Mouse (Mus musculus) hindbrain, embryonic 11.5 days (tissue): ENCODE measurements around the gene Phactr2. TPM values are rescaled to one million over a fixed set of nuclear protein-coding genes. Genes with fewer than 3 reads are reported as not detected.
"Not testable (repeated sequence)": the region's sequence is repeated elsewhere in the genome, so short reads cannot be mapped to it uniquely, and the experiment has no call there.

Experiments
- ATAC-seq: fragments of 200-750 bp; cut with Nextera tagmentation; 2 replicates; pipeline ENCODE4 v1.8.0; 2017; ENCODE audit warnings: mild to moderate bottlenecking, moderate TSS enrichment, moderate library complexity; ENCODE audit not compliant: low FRiP score
- DNase-seq: peaks from one replicate; pipeline ENCODE4 v3.0.0-alpha.2; 2015; ENCODE audit warnings: low spot score
- H3K27ac ChIP-seq: fragments of 300-500 bp; sonication (generic); 2 replicates; pipeline ENCODE4 v1.5.1; 2014; ENCODE audit warnings: mild to moderate bottlenecking, low read depth, low read length
- H3K27me3 ChIP-seq: fragments of 300-500 bp; sonication (generic); 2 replicates; pipeline ENCODE4 v1.6.1; 2014; ENCODE audit warnings: mild to moderate bottlenecking, low read length, moderate library complexity, mixed read lengths; ENCODE audit not compliant: control insufficient read depth, insufficient read depth
- H3K36me3 ChIP-seq: fragments of 300-500 bp; sonication (generic); 2 replicates; pipeline ENCODE4 v1.6.1; 2014; ENCODE audit warnings: mild to moderate bottlenecking, low read length, moderate library complexity, mixed read lengths; ENCODE audit not compliant: control insufficient read depth, insufficient read depth
- H3K4me1 ChIP-seq: fragments of 300-500 bp; sonication (generic); replicated peaks from 2 replicates; pipeline ENCODE4 v1.6.1; 2014; ENCODE audit warnings: low read length, mixed read lengths; ENCODE audit not compliant: control insufficient read depth, insufficient read depth
- H3K4me2 ChIP-seq: fragments of 300-500 bp; sonication (generic); replicated peaks from 2 replicates; pipeline ENCODE4 v1.6.1; 2014; ENCODE audit warnings: mild to moderate bottlenecking, low read depth, low read length
- H3K4me3 ChIP-seq: fragments of 300-500 bp; sonication (generic); 2 replicates; pipeline ENCODE4 v1.5.1; 2014; ENCODE audit warnings: low read depth, low read length
- H3K9ac ChIP-seq: fragments of 300-500 bp; sonication (generic); 2 replicates; pipeline ENCODE4 v1.6.1; 2014; ENCODE audit warnings: low read depth, low read length
- H3K9me3 ChIP-seq: fragments of 300-500 bp; sonication (generic); 2 replicates; pipeline ENCODE4 v1.6.1; 2016; ENCODE audit warnings: low read length; ENCODE audit not compliant: control insufficient read depth
- WGBS: fragments of 180-500 bp; shearing (Covaris S2); extraction: QIAGEN DNeasy Blood & Tissue Kit; methylation state at CpG from one replicate; pipeline ENCODE4 v1.1.7; 2014; 5-methylcytosine and 5-hydroxymethylcytosine counted together
- polyA plus RNA-seq: library from polyadenylated mRNA; unstranded; fragments of >200 nt; fragmentation: Nextera tagmentation; extraction: Ambion mirVana; gene quantifications from 2 replicates; pipeline ENCODE4 v1.2.1, GENCODE M21; 2014

Gene Phactr2
- polyA plus RNA-seq, 1 experiment from 2014 or later: 17.5 TPM

GRCm38 (mm10) chr10:13201741-13202293 is 272.4 kb downstream of the Phactr2 start:
- H3K4me2 ChIP-seq: no peak overlapping the region
- H3K27me3 ChIP-seq: no peaks in the 10 kb centered on the region
- no peaks in the 10 kb centered on the region for H3K9me3 ChIP-seq
- WGBS: 90% methylated on average over 6 of the region's 6 CpGs
- ATAC-seq (no peak), DNase-seq (no peak)
- H3K36me3 ChIP-seq: no peaks in the 10 kb centered on the region
- no peak overlapping the region for H3K4me3 ChIP-seq
- no peak overlapping the region for H3K27ac ChIP-seq
- H3K4me1 ChIP-seq: no peaks in the 10 kb centered on the region
- no peak overlapping the region for H3K9ac ChIP-seq

GRCm38 (mm10) chr10:13200862-13201261 is 273.4 kb downstream of the Phactr2 start:
- no peak for DNase-seq
- H3K4me3 ChIP-seq: no peak overlapping the region
- no peak overlapping the region for H3K27ac ChIP-seq
- no peaks in the 10 kb centered on the region for H3K36me3 ChIP-seq
- H3K4me2 ChIP-seq: no peak overlapping the region
- no peaks in the 10 kb centered on the region for H3K9me3 ChIP-seq
- no peaks in the 10 kb centered on the region for H3K4me1 ChIP-seq
- no peaks in the 10 kb centered on the region for H3K27me3 ChIP-seq
- WGBS: 94% methylated on average over 3 of the region's 3 CpGs
- no peak for ATAC-seq
- no peak overlapping the region for H3K9ac ChIP-seq

GRCm38 (mm10) chr10:13199234-13199633 is 275.0 kb downstream of the Phactr2 start:
- Histone ChIP-seq H3K9me3 (no peaks in the 10 kb centered on the region), H3K4me2 (no peak overlapping the region), H3K27me3 (no peaks in the 10 kb centered on the region), H3K4me3 (no peak overlapping the region), H3K4me1 (no peaks in the 10 kb centered on the region), H3K27ac (no peak overlapping the region), H3K9ac (no peak overlapping the region), H3K36me3 (no peaks in the 10 kb centered on the region)
- no peak for DNase-seq
- ATAC-seq: no peak
- 97% methylated on average over 1 of the region's 1 CpGs for WGBS

- Histone ChIP-seq H3K4me2 (no peak overlapping the region), H3K27me3 (no peaks in the 10 kb centered on the region), H3K27ac (no peak overlapping the region), H3K36me3 (no peaks in the 10 kb centered on the region), H3K9ac (no peak overlapping the region), H3K4me3 (no peak overlapping the region), H3K9me3 (no peaks in the 10 kb centered on the region), H3K4me1 (0 out of 2 replicates have a peak, but pooled peaks cover 2% of the 10 kb centered on the region)
- ATAC-seq: no peak
- WGBS: 79% methylated on average over 8 of the region's 8 CpGs
- no peak for DNase-seq
These were observed 277.2 kb downstream of the Phactr2 start for GRCm38 (mm10) chr10:13196872-13197507.

GRCm38 (mm10) chr10:13193496-13193895 is 280.7 kb downstream of the Phactr2 start:
- H3K9ac ChIP-seq, H3K27ac ChIP-seq, H3K4me1 ChIP-seq, H3K9me3 ChIP-seq, H3K27me3 ChIP-seq, H3K4me3 ChIP-seq, H3K36me3 ChIP-seq, DNase-seq, H3K4me2 ChIP-seq: not testable (repeated sequence)
- 84% methylated on average over 7 of the region's 7 CpGs for WGBS
- 0 out of 2 replicates have a peak, but pooled peaks have one; percentile 31 for ATAC-seq

GRCm38 (mm10) chr10:13192731-13193351 is 281.4 kb downstream of the Phactr2 start, which contains the start of gene Ltv1:
Ltv1 (minus strand) TSS chr10:13193168.
- H3K27me3 ChIP-seq: no peaks in the 10 kb centered on the region
- ATAC-seq (peak; percentile 100), DNase-seq (peak; percentile 94)
- H3K36me3 ChIP-seq: no peaks in the 10 kb centered on the region
- H3K27ac ChIP-seq: peak within 1 kb of the TSS; percentile 24; the same call in 1 of the 2 replicates
- H3K4me1 ChIP-seq: 0 out of 2 replicates have a peak, but pooled peaks cover 2% of the 10 kb centered on the region
- peak within 1 kb of the TSS; percentile 76 for H3K9ac ChIP-seq
- peak within 1 kb of the TSS; percentile 96 for H3K4me3 ChIP-seq
- no peaks in the 10 kb centered on the region for H3K9me3 ChIP-seq
- WGBS: under 1% methylated on average over 43 of the region's 43 CpGs
- H3K4me2 ChIP-seq: peak within 1 kb of the TSS; percentile 54

- H3K4me2 ChIP-seq: no peak overlapping the region
- no peaks in the 10 kb centered on the region for H3K27me3 ChIP-seq
- H3K9ac ChIP-seq: no peak overlapping the region
- H3K27ac ChIP-seq: no peak overlapping the region
- no peak overlapping the region for H3K4me3 ChIP-seq
- 0 out of 2 replicates have a peak, but pooled peaks cover 2% of the 10 kb centered on the region for H3K4me1 ChIP-seq
- ATAC-seq (no peak), DNase-seq (no peak)
- no peaks in the 10 kb centered on the region for H3K36me3 ChIP-seq
- H3K9me3 ChIP-seq: no peaks in the 10 kb centered on the region
- WGBS: 91% methylated on average over 5 of the region's 5 CpGs
These were observed 284.3 kb downstream of the Phactr2 start for GRCm38 (mm10) chr10:13189881-13190280.

GRCm38 (mm10) chr10:13186754-13187153 is 287.5 kb downstream of the Phactr2 start:
- Histone ChIP-seq H3K9ac (no peak overlapping the region), H3K27ac (no peak overlapping the region), H3K4me3 (no peak overlapping the region), H3K36me3 (no peaks in the 10 kb centered on the region), H3K4me2 (no peak overlapping the region), H3K27me3 (no peaks in the 10 kb centered on the region), H3K4me1 (no peaks in the 10 kb centered on the region), H3K9me3 (no peaks in the 10 kb centered on the region)
- DNase-seq: no peak
- WGBS: 96% methylated on average over 3 of the region's 3 CpGs
- no peak for ATAC-seq
